Mouse (Mus musculus) lung, postnatal 0 days (tissue): ENCODE measurements around the gene Pygm. TPM values are rescaled to one million over a fixed set of nuclear protein-coding genes. Genes with fewer than 3 reads are reported as not detected.
A peak's percentile ranks its signal among the peaks of the same experiment; 100 is the strongest.

ENCODE experiments used
- ATAC-seq: fragments of 200-750 bp; cut with Nextera tagmentation; 2 replicates; pipeline ENCODE4 v1.8.0; 2017; ENCODE audit warnings: moderate library complexity
- DNase-seq: peaks from one replicate; pipeline ENCODE4 v3.0.0-alpha.2; 2016; ENCODE audit warnings: low spot score
- H3K27ac ChIP-seq: fragments of 300-500 bp; sonication (generic); 2 replicates; pipeline ENCODE4 v1.5.1; 2014; ENCODE audit warnings: antibody characterized with exemption, mild to moderate bottlenecking, low read length, mixed read lengths
- H3K27me3 ChIP-seq: fragments of 300-500 bp; sonication (generic); replicated peaks from 2 replicates; pipeline ENCODE4 v1.6.1; 2014; ENCODE audit warnings: low read length, mixed read lengths; ENCODE audit not compliant: insufficient read depth
- H3K36me3 ChIP-seq: fragments of 300-500 bp; sonication (generic); 2 replicates; pipeline ENCODE4 v1.6.1; 2014; ENCODE audit warnings: low read length, mixed read lengths; ENCODE audit not compliant: insufficient read depth
- H3K4me1 ChIP-seq: fragments of 300-500 bp; sonication (generic); 2 replicates; pipeline ENCODE4 v1.6.1; 2014; ENCODE audit warnings: antibody characterized with exemption, low read depth, low read length, mixed read lengths; ENCODE audit not compliant: insufficient read depth
- H3K4me2 ChIP-seq: fragments of 300-500 bp; sonication (generic); replicated peaks from 2 replicates; pipeline ENCODE4 v1.6.1; 2014; ENCODE audit warnings: low read depth, mild to moderate bottlenecking, low read length, moderate library complexity, mixed read lengths
- H3K4me3 ChIP-seq: fragments of 300-500 bp; sonication (generic); 2 replicates; pipeline ENCODE4 v1.5.1; 2014; ENCODE audit warnings: low read depth, low read length
- H3K9ac ChIP-seq: fragments of 300-500 bp; sonication (generic); replicated peaks from 2 replicates; pipeline ENCODE4 v1.6.1; 2014; ENCODE audit warnings: low read depth, mild to moderate bottlenecking
- H3K9me3 ChIP-seq: fragments of 300-500 bp; sonication (generic); 2 replicates; pipeline ENCODE4 v1.6.1; 2016; ENCODE audit warnings: low read length, mixed read lengths
- CTCF ChIP-seq: IDR thresholded peaks from 2 replicates; pipeline ENCODE4 v1.5.1; 2016; ENCODE audit warnings: antibody characterized with exemption, mild to moderate bottlenecking
- EP300 ChIP-seq: IDR thresholded peaks from 2 replicates; pipeline ENCODE4 v1.6.1; 2016; ENCODE audit warnings: antibody characterized with exemption, mild to moderate bottlenecking, control low read depth
- WGBS: fragments of 180-500 bp; shearing (Covaris S2); extraction: QIAGEN DNeasy Blood & Tissue Kit; methylation state at CpG from one replicate; pipeline ENCODE4 v1.1.7; 2014; 5-methylcytosine and 5-hydroxymethylcytosine counted together
- microRNA-seq: library from miRNA; unstranded; fragments of <30 nt; microRNA quantifications from one replicate; pipeline ENCODE4, GENCODE M21; 2016
- polyA plus RNA-seq: library from polyadenylated mRNA; unstranded; fragments of >200 nt; fragmentation: Nextera tagmentation; extraction: Ambion mirVana; gene quantifications from 2 replicates; pipeline ENCODE4 v1.2.1, GENCODE M21; 2015

Pygm gene
- polyA plus RNA-seq, 1 experiment from 2014 or later, result 20.5 TPM

GRCm38 (mm10) chr19:6427653-6428434 is 43.6 kb downstream of the Pygm start:
- Histone ChIP-seq H3K4me1 (no peaks in the 10 kb centered on the region), H3K27me3 (peaks cover 54% of the 10 kb centered on the region), H3K36me3 (no peaks in the 10 kb centered on the region), H3K27ac (no peak overlapping the region), H3K4me3 (peak overlapping the region; percentile 18; the same call in 1 of the 2 replicates), H3K9me3 (no peaks in the 10 kb centered on the region), H3K9ac (no peak overlapping the region), H3K4me2 (peak overlapping the region; percentile 29)
- peak; percentile 77 for ATAC-seq
- TF ChIP-seq CTCF (no peak; the same call in 1 of the 2 replicates), EP300 (no peak)
- peak; percentile 55 for DNase-seq
- 2% methylated on average over 39 of the region's 94 CpGs for WGBS

GRCm38 (mm10) chr19:6428501-6429200 is 44.5 kb downstream of the Pygm start:
- Histone ChIP-seq H3K27ac (no peak overlapping the region), H3K4me2 (peak overlapping the region; percentile 29; the same call in 1 of the 2 replicates), H3K4me3 (peak overlapping the region; percentile 18; the same call in 1 of the 2 replicates), H3K9me3 (no peaks in the 10 kb centered on the region), H3K36me3 (no peaks in the 10 kb centered on the region), H3K4me1 (no peaks in the 10 kb centered on the region), H3K9ac (no peak overlapping the region), H3K27me3 (peaks cover 54% of the 10 kb centered on the region)
- WGBS, result 3% methylated on average over 59 of the region's 60 CpGs
- ATAC-seq, result peak; percentile 13; the same call in 1 of the 2 replicates
- no peak for TF ChIP-seq EP300
- TF ChIP-seq CTCF, result no peak
- no peak for DNase-seq

- Histone ChIP-seq H3K4me2 (no peak overlapping the region), H3K9ac (no peak overlapping the region), H3K36me3 (no peaks in the 10 kb centered on the region), H3K9me3 (no peaks in the 10 kb centered on the region), H3K4me1 (no peaks in the 10 kb centered on the region), H3K27ac (no peak overlapping the region), H3K27me3 (no peaks in the 10 kb centered on the region), H3K4me3 (no peak overlapping the region)
- DNase-seq (no peak), ATAC-seq (no peak)
- TF ChIP-seq CTCF, result no peak
- no peak for TF ChIP-seq EP300
- WGBS, result 60% methylated on average over 10 of the region's 10 CpGs
These were observed 58.8 kb downstream of the Pygm start for GRCm38 (mm10) chr19:6443016-6443415.

DNA sequence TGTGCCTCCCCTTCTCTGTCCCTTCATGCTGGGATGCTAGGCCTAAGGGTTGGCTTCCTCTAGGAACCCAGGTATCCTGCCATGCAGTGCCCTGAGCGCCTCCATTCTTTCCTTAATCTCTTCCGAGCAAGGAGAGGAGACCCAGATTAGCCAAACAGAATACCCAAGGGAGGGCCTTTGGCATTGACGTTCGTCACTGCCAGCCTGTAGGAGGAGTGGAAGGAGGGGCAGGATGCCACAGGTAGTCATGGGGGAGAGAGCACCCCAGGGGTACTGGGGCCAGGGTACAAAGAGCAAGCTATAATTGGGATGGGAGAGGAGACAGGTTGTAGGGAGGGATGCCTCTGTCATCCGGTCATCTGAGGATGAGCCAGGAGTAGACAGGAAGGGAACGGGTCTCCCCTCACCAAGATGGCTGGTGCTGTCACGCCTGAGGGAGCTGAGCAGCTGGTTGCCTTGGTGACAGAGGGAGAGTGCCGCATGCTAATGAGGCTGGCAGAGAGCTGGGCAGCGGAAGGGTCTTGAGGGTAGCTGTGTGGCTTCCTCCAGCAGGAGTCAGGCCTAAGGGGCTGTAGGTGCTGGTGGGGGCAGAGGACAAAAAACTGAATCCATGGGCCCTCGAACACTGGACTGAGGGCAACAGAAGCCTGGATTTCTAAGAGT is 61.7 kb downstream of the Pygm start:
- ATAC-seq (no peak), DNase-seq (no peak)
- WGBS, result 49% methylated on average over 10 of the region's 10 CpGs
- Histone ChIP-seq H3K9ac (no peak overlapping the region), H3K9me3 (no peaks in the 10 kb centered on the region), H3K27me3 (no peaks in the 10 kb centered on the region), H3K36me3 (no peaks in the 10 kb centered on the region), H3K27ac (no peak overlapping the region), H3K4me1 (no peaks in the 10 kb centered on the region), H3K4me2 (no peak overlapping the region), H3K4me3 (no peak overlapping the region)
- TF ChIP-seq CTCF (no peak), EP300 (no peak)

DNA sequence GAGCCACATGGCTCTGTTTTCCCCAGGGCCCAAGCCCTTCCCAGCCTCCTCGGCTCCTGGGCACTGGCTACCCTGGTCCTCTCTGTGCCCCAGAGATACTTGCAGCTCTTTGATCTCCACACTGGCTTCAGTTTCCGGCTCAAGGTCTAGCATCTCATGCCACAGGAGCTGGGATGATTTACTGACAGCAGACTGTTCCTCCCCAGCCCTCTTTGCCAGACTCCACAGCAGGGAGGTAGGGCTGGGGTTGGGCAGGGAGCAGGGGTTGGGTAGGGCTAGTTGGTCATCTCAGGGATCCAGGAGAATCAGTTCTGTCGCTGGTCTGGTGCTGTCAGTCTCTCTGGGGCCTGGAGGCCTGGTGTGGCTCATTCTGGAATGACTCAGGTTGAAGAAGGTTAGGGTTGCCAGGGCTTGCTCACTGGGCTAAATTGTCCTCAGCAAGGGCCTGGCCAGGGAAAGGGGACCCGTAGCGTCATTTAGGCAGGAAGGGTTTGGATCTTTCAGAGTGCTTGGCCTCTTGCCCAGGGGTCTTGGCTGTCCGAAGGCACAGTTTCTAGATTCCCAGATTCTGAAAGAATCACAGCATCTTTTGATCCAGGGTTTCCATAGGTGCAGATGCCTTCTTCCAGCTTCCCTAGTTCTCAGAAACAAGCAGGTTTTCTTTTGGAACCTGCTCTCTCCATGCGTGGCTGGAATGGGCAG is 62.7 kb downstream of the Pygm start:
- TF ChIP-seq EP300 (no peak), CTCF (no peak)
- H3K4me1 ChIP-seq, result peaks cover 3% of the 10 kb centered on the region; the same call in 1 of the 2 replicates
- H3K27ac ChIP-seq, result no peak overlapping the region
- DNase-seq, result no peak
- no peaks in the 10 kb centered on the region for H3K27me3 ChIP-seq
- no peaks in the 10 kb centered on the region for H3K9me3 ChIP-seq
- H3K4me3 ChIP-seq, result no peak overlapping the region
- no peak for ATAC-seq
- no peak overlapping the region for H3K4me2 ChIP-seq
- no peak overlapping the region for H3K9ac ChIP-seq
- H3K36me3 ChIP-seq, result no peaks in the 10 kb centered on the region
- WGBS, result 57% methylated on average over 7 of the region's 7 CpGs

Small RNA genes within 50 kb of the gene (microRNA-seq; reads per million reads assigned to microRNA genes)
- not detected for gene Mir6989

Other genes starting within 250 kb of the Pygm start
- gene Batf2, start 243.4 kb upstream of the Pygm start, polyA plus RNA-seq, result 0.93 and 1.0 TPM in 2 replicates
- gene Arl2, start 242.9 kb upstream of the Pygm start, polyA plus RNA-seq, result 64.5 and 64.6 TPM in 2 replicates
- 0.10 TPM in 1 of 2 replicates, not detected in the other for gene Majin, start 200.0 kb upstream of the Pygm start, polyA plus RNA-seq
- 0.49 and 0.55 TPM in 2 replicates for gene Gpha2, start 158.0 kb upstream of the Pygm start, polyA plus RNA-seq
- gene Ppp2r5b, start 148.5 kb upstream of the Pygm start, polyA plus RNA-seq, result 20.2 and 21.6 TPM in 2 replicates
- 5.1 and 5.9 TPM in 2 replicates for gene Atg2a, start 142.7 kb upstream of the Pygm start, polyA plus RNA-seq
- 115 and 119 TPM in 2 replicates for gene Ehd1, start 107.7 kb upstream of the Pygm start, polyA plus RNA-seq
- 2.8 and 3.2 TPM in 2 replicates for gene Cdc42bpg, start 77.9 kb upstream of the Pygm start, polyA plus RNA-seq
- gene Men1, start 49.4 kb upstream of the Pygm start, polyA plus RNA-seq, result 42.1 and 42.7 TPM in 2 replicates
- 22.5 and 25.0 TPM in 2 replicates for gene Map4k2, start 43.3 kb upstream of the Pygm start, polyA plus RNA-seq
- 48.1 and 49.5 TPM in 2 replicates for gene Sf1, start 20.7 kb upstream of the Pygm start, polyA plus RNA-seq
- gene Rasgrp2, start 14.9 kb downstream of the Pygm start, polyA plus RNA-seq, result 99.2 and 128 TPM in 2 replicates
- 3.8 and 4.7 TPM in 2 replicates for gene Nrxn2, start 34.3 kb downstream of the Pygm start, polyA plus RNA-seq
- 0.20 TPM in 1 of 2 replicates, not detected in the other for gene Slc22a12, start 158.6 kb downstream of the Pygm start, polyA plus RNA-seq